Mouse (Mus musculus): ENCODE measurements at regions not wholly inside any gene's neighbourhood (a gene's known extent, or its start where the extent isn't known, plus 50 kb on each side); places are given as distances from the start of the nearest gene placed in this dataset.

- TF ChIP-seq CTCF (conservative IDR thresholded peaks at IDR 0.05; ENCODE audit: insufficient read depth, insufficient read length, low read depth, low read length) (no peak), POLR2A (IDR thresholded peaks at IDR 0.05; ENCODE audit: low read depth, low read length) (no peak)
Observed at GRCm38 (mm10) chr4:127810899-127811510, 159.7 kb downstream of the CK137956 start.

Measured in kidney, adult 2 months (tissue).